Mouse (Mus musculus): ENCODE results near the gene Isg20.

GRCm38 (mm10) chr7:78909026-78909425 is 4.2 kb upstream of the Isg20 start:
- TF ChIP-seq CTCF (IDR thresholded peaks at IDR 0.05; ENCODE audit: borderline replicate concordance, insufficient read depth, low read length) (no peak), POLR2A (IDR thresholded peaks at IDR 0.05; ENCODE audit: low read depth, low read length) (no peak)
